Mouse (Mus musculus) neural tube, embryonic 12.5 days (tissue): ENCODE results near the gene Cypt4. TPM values are rescaled to one million over a fixed set of nuclear protein-coding genes. Genes with fewer than 3 reads are reported as not detected.
"Not testable (repeated sequence)": the region's sequence is repeated elsewhere in the genome, so short reads cannot be mapped to it uniquely, and the experiment has no call there.

ENCODE experiments used
- ATAC-seq: fragments of 200-750 bp; cut with Nextera tagmentation; 2 replicates; pipeline ENCODE4 v1.8.0; 2017; ENCODE audit warnings: low read depth, mild to moderate bottlenecking, moderate TSS enrichment, moderate library complexity; ENCODE audit not compliant: low FRiP score
- H3K27ac ChIP-seq: fragments of 300-500 bp; sonication (generic); 2 replicates; pipeline ENCODE4 v1.5.1; 2016
- H3K27me3 ChIP-seq: fragments of 300-500 bp; sonication (generic); replicated peaks from 2 replicates; pipeline ENCODE4 v1.6.1; 2016; ENCODE audit warnings: mild to moderate bottlenecking
- H3K36me3 ChIP-seq: fragments of 300-500 bp; sonication (generic); 2 replicates; pipeline ENCODE4 v1.6.1; 2016; ENCODE audit warnings: mild to moderate bottlenecking
- H3K4me1 ChIP-seq: fragments of 300-500 bp; sonication (generic); 2 replicates; pipeline ENCODE4 v1.6.1; 2016
- H3K4me2 ChIP-seq: fragments of 300-500 bp; sonication (generic); replicated peaks from 2 replicates; pipeline ENCODE4 v1.6.1; 2016; ENCODE audit warnings: mild to moderate bottlenecking
- H3K4me3 ChIP-seq: fragments of 300-500 bp; sonication (generic); 2 replicates; pipeline ENCODE4 v1.5.1; 2016
- H3K9ac ChIP-seq: fragments of 300-500 bp; sonication (generic); 2 replicates; pipeline ENCODE4 v1.6.1; 2016; ENCODE audit warnings: mild to moderate bottlenecking
- H3K9me3 ChIP-seq: fragments of 300-500 bp; sonication (generic); 2 replicates; pipeline ENCODE4 v1.6.1; 2016; ENCODE audit warnings: mild to moderate bottlenecking
- WGBS: fragments of 180-500 bp; shearing (Covaris S2); methylation state at CpG from one replicate; pipeline ENCODE4 v1.1.7; 2016; 5-methylcytosine and 5-hydroxymethylcytosine counted together
- polyA plus RNA-seq: library from polyadenylated mRNA; unstranded; fragments of >200 nt; fragmentation: Nextera tagmentation; extraction: Ambion mirVana; gene quantifications from 2 replicates; pipeline ENCODE4 v1.2.1, GENCODE M21; 2016

The Cypt4 gene
- not detected in 2 replicates for polyA plus RNA-seq

GRCm38 (mm10) chr9:24624896-24625295 is at the start of gene Cypt4:
Cypt4 (plus strand) TSS chr9:24625196.
- Histone ChIP-seq H3K36me3 (no peaks in the 10 kb centered on the region), H3K4me3 (no peak within 1 kb of the TSS), H3K27me3 (no peaks in the 10 kb centered on the region), H3K9me3 (no peaks in the 10 kb centered on the region), H3K27ac (no peak within 1 kb of the TSS), H3K9ac (no peak within 1 kb of the TSS), H3K4me1 (no peaks in the 10 kb centered on the region), H3K4me2 (no peak within 1 kb of the TSS)
- 94% methylated on average over 5 of the region's 5 CpGs for WGBS
- ATAC-seq: no peak

DNA sequence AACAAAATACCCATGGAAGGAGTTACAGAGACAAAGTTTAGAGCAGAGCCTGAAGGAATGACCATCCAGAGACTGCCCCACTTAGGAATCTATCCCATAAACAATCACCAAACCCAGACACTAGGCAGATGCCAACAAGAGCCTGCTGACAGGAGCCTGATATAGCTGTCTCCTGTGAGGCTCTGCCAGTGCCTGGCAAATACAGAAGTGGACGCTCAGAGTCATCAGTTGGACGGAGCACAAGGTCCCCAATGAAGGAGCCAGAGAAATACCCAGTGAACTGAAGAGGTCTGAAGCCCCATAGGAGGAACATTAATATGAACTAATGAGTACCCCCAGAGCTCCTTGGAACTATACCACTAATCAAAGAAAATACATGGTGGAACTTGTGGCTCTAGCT is 12.3 kb downstream of the Cypt4 start:
- H3K27ac ChIP-seq, ATAC-seq, H3K9ac ChIP-seq, H3K9me3 ChIP-seq, H3K27me3 ChIP-seq, H3K4me2 ChIP-seq, H3K36me3 ChIP-seq, H3K4me1 ChIP-seq, H3K4me3 ChIP-seq: not testable (repeated sequence)
- 94% methylated on average over 2 of the region's 2 CpGs for WGBS

Other genes with a start within 250 kb of the Cypt4 start
- gene Dpy19l1, start 122.1 kb upstream of the Cypt4 start, polyA plus RNA-seq: 18.1 and 20.8 TPM in 2 replicates
- gene Dpy19l2, start 71.1 kb downstream of the Cypt4 start, polyA plus RNA-seq: 0.14 and 0.20 TPM in 2 replicates
- gene Tbx20, start 149.1 kb downstream of the Cypt4 start, polyA plus RNA-seq: 0.15 and 0.40 TPM in 2 replicates